Mouse (Mus musculus) heart, adult 2 months (tissue): Measurements from ENCODE around the gene Aktip.

Experiments
- CTCF ChIP-seq: fragments of 200-600 bp; IDR thresholded peaks from 2 replicates; pipeline ENCODE4 v1.8.1; 2022; ENCODE audit warnings: antibody characterized with exemption, mild to moderate bottlenecking, moderate library complexity
- POLR2A ChIP-seq: fragments of 200-500 bp; IDR thresholded peaks from 2 replicates; pipeline ENCODE4 v1.6.1; 2011; ENCODE audit warnings: mild to moderate bottlenecking, low read depth, low read length, control low read depth; ENCODE audit not compliant: insufficient read depth

- TF ChIP-seq POLR2A (no peak), CTCF (no peak)
These were observed 28.9 kb downstream of the Aktip start for GRCm38 (mm10) chr8:91170914-91171313.
